Mouse (Mus musculus): ENCODE results near the gene Scyl3. TPM values are rescaled to one million over a fixed set of nuclear protein-coding genes. Genes with fewer than 3 reads are reported as not detected.

Scyl3 gene
- 10 to 100 TPM; 27.4 to 30.6 TPM for total RNA-seq (2023)

DNA sequence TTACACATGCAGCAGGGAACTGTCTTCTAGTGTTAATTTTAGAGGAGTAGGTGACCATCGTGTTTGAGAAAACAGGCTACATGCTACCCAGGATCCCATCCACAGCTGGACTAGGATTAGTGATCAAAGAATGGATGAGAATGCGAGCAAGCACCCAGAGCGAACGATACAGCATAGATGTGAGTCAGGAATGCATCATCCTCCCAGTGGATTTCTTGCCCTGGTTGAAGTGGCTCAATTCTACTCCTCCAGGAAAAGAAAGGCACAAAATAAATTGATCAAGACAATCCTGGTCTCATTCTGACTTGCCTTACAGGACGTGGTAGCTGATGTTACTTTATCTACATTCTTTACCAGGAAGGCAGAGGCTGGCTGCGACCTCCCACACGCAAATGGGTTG lies at the start of gene Scyl3:
Gene Scyl3, plus strand, starts transcription at position 255 of the 400 bp plus-strand sequence.

DNA sequence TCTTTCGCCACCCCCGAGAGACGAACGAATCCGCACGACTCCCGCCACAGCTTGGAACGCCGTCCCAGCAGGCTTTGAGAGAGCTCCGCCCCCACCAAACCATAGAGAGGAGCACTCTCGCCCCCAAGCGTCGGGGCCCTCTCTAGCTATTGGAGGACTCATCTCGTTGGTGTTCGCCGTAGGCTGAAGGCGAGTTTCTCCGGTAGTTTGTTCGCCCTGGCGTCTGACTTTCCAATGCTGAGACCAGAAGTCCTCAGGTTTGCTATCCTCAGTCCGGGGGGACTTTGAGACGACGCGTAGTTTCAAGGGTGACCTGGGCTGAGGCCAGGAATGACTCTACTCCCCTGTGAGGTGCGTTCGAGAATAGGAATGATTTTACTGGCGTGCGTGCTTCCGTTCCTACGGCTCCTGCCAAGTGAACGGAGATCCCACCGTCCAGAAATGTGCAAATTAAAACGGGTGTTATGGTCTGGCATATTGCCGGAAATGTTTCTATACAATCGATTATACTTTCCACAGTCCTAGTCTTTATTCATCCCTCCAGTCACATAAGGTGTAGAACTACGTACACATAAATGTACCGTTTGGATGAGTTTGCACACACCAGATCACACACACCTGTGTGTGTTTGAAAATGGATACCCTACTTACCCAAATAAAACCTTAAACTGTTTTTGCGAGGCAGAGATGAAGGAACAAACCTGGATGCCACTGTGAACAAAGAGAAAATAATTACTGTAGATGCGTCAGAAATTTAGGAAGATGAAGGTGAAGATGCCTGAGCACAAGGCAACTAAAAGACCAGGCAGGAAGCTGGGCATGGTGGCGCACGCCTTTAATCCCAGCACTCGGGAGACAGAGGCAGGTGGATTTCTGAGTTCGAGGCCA lies 66.1 kb downstream of the Scyl3 start, which contains the start of the genes BC055324 and Mettl18:
Gene BC055324, minus strand, starts transcription at position 76 of the 888 bp plus-strand sequence.
Gene Mettl18, plus strand, starts transcription at position 169 of the 888 bp plus-strand sequence.

Other genes starting within 250 kb of the Scyl3 start
- gene Mettl11b, start 203.9 kb upstream of the Scyl3 start, total RNA-seq (2023) = not detected
- 1 to 10 TPM; 7.2 to 7.4 TPM for gene Kifap3, start 149.5 kb upstream of the Scyl3 start, total RNA-seq (2023)
- gene BC055324, start 65.7 kb downstream of the Scyl3 start, total RNA-seq (2023) = 1 to 10 TPM in 1 of 2 experiments, under 1 TPM in 1; 0.79 to 1.3 TPM
- gene Mettl18, start 65.8 kb downstream of the Scyl3 start, total RNA-seq (2023) = 1 to 10 TPM; 1.4 to 2.1 TPM
- gene Sele, start 119.1 kb downstream of the Scyl3 start, total RNA-seq (2023) = under 1 TPM in 1 of 2 experiments, not detected in 1; 0.18 TPM
- gene Sell, start 132.9 kb downstream of the Scyl3 start, total RNA-seq (2023) = 100 to 1,000 TPM in 1 of 2 experiments, 10 to 100 TPM in 1; 90.7 to 148 TPM
- 1 to 10 TPM; 1.0 to 4.0 TPM for gene Selp, start 186.2 kb downstream of the Scyl3 start, total RNA-seq (2023)
- gene F5, start 222.7 kb downstream of the Scyl3 start, total RNA-seq (2023) = 10 to 100 TPM; 48.7 to 63.4 TPM